Mouse (Mus musculus) frontal cortex, adult (tissue): ENCODE measurements at regions not wholly inside any gene's neighbourhood (a gene's known extent, or its start where the extent isn't known, plus 50 kb on each side); places are given as distances from the start of the nearest gene placed in this dataset.

Source experiments
- ATAC-seq: cut with Nextera tagmentation; 2 replicates; pipeline ENCODE4 v1.9.2; 2017; ENCODE audit warnings: mild to moderate bottlenecking, moderate library complexity, mixed read lengths; ENCODE audit not compliant: low TSS enrichment

GRCm38 (mm10) chrX:145758406-145758805, 253.4 kb upstream of the Amot start:
- peak; percentile 91 for ATAC-seq

GRCm38 (mm10) chrX:145753427-145753826, 248.4 kb upstream of the Amot start:
- peak; percentile 88 for ATAC-seq
